ENCODE assay signal across 11 mouse cellular contexts in genomic region chr1:90838657-90839056, GRCm38 (mm10). TPM values are rescaled to one million over a fixed set of nuclear protein-coding genes. Genes with fewer than 3 reads are reported as not detected.
DNase-seq lines count a peak whose midpoint lies in the region; ATAC-seq and TF ChIP-seq lines count a peak whose summit lies in the region.
"Had no signal": no experiment of that assay in that cellular context is flagged by ENCODE, and none has a peak within 500 bp of the region (broad histone marks: within the 10 kb centered on the region; RNA-seq: fewer than 3 reads in every experiment).

No protein-coding gene starts in this region.

- 0 out of 2 replicates have a peak overlapping the region, but pooled peaks have one; percentile 43 for H3K9ac ChIP-seq in embryonic facial prominence, embryonic 14.5 days (ENCODE audit: low read depth, low read length)
- 0 out of 2 replicates have a peak overlapping the region, but pooled peaks have one; percentile 2 for H3K9ac ChIP-seq in heart, embryonic 15.5 days
- H3K9ac ChIP-seq: liver, postnatal 0 days; neural tube, embryonic 15.5 days had no signal

- no peak for TF ChIP-seq CTCF in kidney, adult 2 months (conservative IDR thresholded peaks at IDR 0.05; ENCODE audit: insufficient read depth, insufficient read length, low read depth, low read length)

- no peaks in the 10 kb centered on the region for H3K9me3 ChIP-seq in embryonic facial prominence, embryonic 14.5 days (ENCODE audit: control insufficient read depth, low read length)
- no peaks in the 10 kb centered on the region for H3K9me3 ChIP-seq in heart, embryonic 15.5 days (replicated peaks)
- H3K9me3 ChIP-seq in hindbrain, embryonic 10.5 days = no peaks in the 10 kb centered on the region
- H3K9me3 ChIP-seq: neural tube, embryonic 15.5 days had no signal

- H3K4me3 ChIP-seq in kidney, adult 2 months (ENCODE audit: insufficient read depth, low read depth, low read length) = no peak overlapping the region
- peak overlapping the region; percentile 15; the same call in 1 of the 2 replicates for H3K4me3 ChIP-seq in embryonic facial prominence, embryonic 14.5 days (ENCODE audit: low read depth, low read length)
- 0 out of 2 replicates have a peak overlapping the region, but pooled peaks have one; percentile 3 for H3K4me3 ChIP-seq in heart, embryonic 15.5 days
- H3K4me3 ChIP-seq in hindbrain, embryonic 10.5 days = no peak overlapping the region
- H3K4me3 ChIP-seq: neural tube, embryonic 15.5 days had no signal

- H3K4me1 ChIP-seq in kidney, adult 2 months (ENCODE audit: control insufficient read depth, insufficient read depth, low read length) = peaks cover 2% of the 10 kb centered on the region; the same call in 1 of the 2 replicates
- H3K4me1 ChIP-seq in embryonic facial prominence, embryonic 14.5 days (ENCODE audit: control insufficient read depth, insufficient read depth, low read length) = peaks cover 74% of the 10 kb centered on the region
- peaks cover 25% of the 10 kb centered on the region for H3K4me1 ChIP-seq in heart, embryonic 15.5 days (replicated peaks)
- 0 out of 2 replicates have a peak, but pooled peaks cover 8% of the 10 kb centered on the region for H3K4me1 ChIP-seq in hindbrain, embryonic 10.5 days (replicated peaks)

- H3K36me3 ChIP-seq in kidney, adult 2 months (ENCODE audit: control insufficient read depth, insufficient read depth, low read length) = no peaks in the 10 kb centered on the region
- no peaks in the 10 kb centered on the region for H3K36me3 ChIP-seq in embryonic facial prominence, embryonic 14.5 days (ENCODE audit: control insufficient read depth, insufficient read depth, low read length)
- H3K36me3 ChIP-seq in heart, embryonic 15.5 days = no peaks in the 10 kb centered on the region
- H3K36me3 ChIP-seq in hindbrain, embryonic 10.5 days = no peaks in the 10 kb centered on the region
- H3K36me3 ChIP-seq: neural tube, embryonic 15.5 days had no signal

- DNase-seq in kidney, adult 2 months = peak; percentile 16
- no peak for DNase-seq in kidney, adult 9 months
- peak; percentile 22 for DNase-seq in embryonic facial prominence, embryonic 14.5 days (ENCODE audit: low spot score)
- DNase-seq in lung, postnatal 10 days = peak; percentile 17
- DNase-seq in kidney, postnatal 4 days = no peak
- DNase-seq in B cell, adult 2 months = no peak
- DNase-seq in hindbrain, embryonic 10.5 days (ENCODE audit: low spot score) = no peak
- DNase-seq: liver, postnatal 0 days; thymus, adult 2 months had no signal

- H3K27ac ChIP-seq in kidney, adult 2 months (ENCODE audit: insufficient read depth, low read depth, low read length) = no peak overlapping the region
- H3K27ac ChIP-seq in embryonic facial prominence, embryonic 14.5 days (replicated peaks; ENCODE audit: low read depth, low read length) = peak overlapping the region; percentile 91
- H3K27ac ChIP-seq in heart, embryonic 15.5 days = peak overlapping the region; percentile 71
- H3K27ac ChIP-seq in hindbrain, embryonic 10.5 days = no peak overlapping the region

- WGBS in kidney, adult 2 months = 57% methylated on average over 4 of the region's 4 CpGs
- 45% methylated on average over 4 of the region's 4 CpGs for WGBS in embryonic facial prominence, embryonic 14.5 days
- 48% methylated on average over 4 of the region's 4 CpGs for WGBS in heart, embryonic 15.5 days
- 83% methylated on average over 4 of the region's 4 CpGs for WGBS in hindbrain, embryonic 10.5 days

- ATAC-seq in embryonic facial prominence, embryonic 14.5 days (ENCODE audit: low read depth) = no peak
- 0 out of 2 replicates have a peak, but pooled peaks have one; percentile 45 for ATAC-seq in heart, embryonic 15.5 days (replicated peaks; ENCODE audit: insufficient number of reproducible peaks, insufficient read depth, low FRiP score, low read depth)
- ATAC-seq: liver, postnatal 0 days had no signal

- H3K27me3 ChIP-seq in kidney, adult 2 months (replicated peaks; ENCODE audit: control insufficient read depth, insufficient read depth, low read length) = no peaks in the 10 kb centered on the region
- H3K27me3 ChIP-seq in embryonic facial prominence, embryonic 14.5 days (replicated peaks; ENCODE audit: control insufficient read depth, insufficient read depth, low read length) = no peaks in the 10 kb centered on the region
- H3K27me3 ChIP-seq in heart, embryonic 15.5 days = no peaks in the 10 kb centered on the region
- H3K27me3 ChIP-seq in hindbrain, embryonic 10.5 days (ENCODE audit: insufficient read depth, poor library complexity, severe bottlenecking) = no peaks in the 10 kb centered on the region
- H3K27me3 ChIP-seq: neural tube, embryonic 15.5 days had no signal

- peak overlapping the region; percentile 68 for H3K4me2 ChIP-seq in embryonic facial prominence, embryonic 14.5 days (ENCODE audit: low read depth, low read length)
- peak overlapping the region; percentile 42 for H3K4me2 ChIP-seq in heart, embryonic 15.5 days
- H3K4me2 ChIP-seq: neural tube, embryonic 15.5 days had no signal

- TF ChIP-seq POLR2A in kidney, adult 2 months (IDR thresholded peaks at IDR 0.05; ENCODE audit: low read depth, low read length) = no peak

RNA-seq across cellular contexts. Expression of gene Col6a3, which starts 5.1 kb away (rescaled TPM):
- polyA plus RNA-seq in kidney, adult 2 months (2012; rRNA removed) = 15.3 and 17.4 TPM in 2 replicates
- 262 and 324 TPM in 2 replicates for polyA plus RNA-seq in embryonic facial prominence, embryonic 14.5 days (2014; fragmentation: Nextera tagmentation; extraction: Ambion mirVana)
- polyA plus RNA-seq in heart, embryonic 15.5 days (2015; fragmentation: Nextera tagmentation; extraction: Ambion mirVana) = 24.6 and 40.1 TPM in 2 replicates
- polyA plus RNA-seq in hindbrain, embryonic 10.5 days (2016; fragmentation: Nextera tagmentation; extraction: Ambion mirVana) = 4.1 and 4.7 TPM in 2 replicates

Comparison
In these comparisons a context has a peak if more than half of its experiments do, and no peak if none do; other contexts are left out.
1. DNase-seq: peak in kidney, adult 2 months (single experiment), embryonic facial prominence, embryonic 14.5 days (single experiment) and lung, postnatal 10 days (single experiment); none in kidney, adult 9 months (single experiment), kidney, postnatal 4 days (0 of 2), B cell, adult 2 months (0 of 2) and hindbrain, embryonic 10.5 days (single experiment).
2. H3K27ac ChIP-seq: peak in embryonic facial prominence, embryonic 14.5 days (single experiment) and heart, embryonic 15.5 days (single experiment); none in kidney, adult 2 months (single experiment) and hindbrain, embryonic 10.5 days (single experiment).
3. H3K4me3 ChIP-seq: peak in embryonic facial prominence, embryonic 14.5 days (single experiment) and heart, embryonic 15.5 days (single experiment); none in kidney, adult 2 months (single experiment) and hindbrain, embryonic 10.5 days (single experiment).